Mouse (Mus musculus) lung, adult 10 weeks (tissue): Measurements from ENCODE around the gene Lingo4. TPM values are rescaled to one million over a fixed set of nuclear protein-coding genes. Genes with fewer than 3 reads are reported as not detected.

Experiments
- polyA plus RNA-seq: library from polyadenylated mRNA; stranded (reverse); fragments of 350-450 nt; fragmentation: Illumina TruSeq; extraction: RNeasy Lipid Tissue Mini Kit (QIAGEN cat#74804); gene quantifications from one replicate; pipeline ENCODE4 v1.2.3, GENCODE M21; 2014; ENCODE audit warnings: low read depth, low replicate concordance; ENCODE audit not compliant: insufficient read depth

The Lingo4 gene
- 0.06 TPM for polyA plus RNA-seq

GRCm38 (mm10) chr3:94398217-94398616 is at the start of gene Lingo4:
Gene Lingo4 (plus strand): TSS chr3:94398517.

GRCm38 (mm10) chr3:94362138-94362537 is 36.2 kb upstream of the Lingo4 start, which contains the start of gene C2cd4d:
Gene C2cd4d (plus strand): TSS chr3:94362438.

GRCm38 (mm10) chr3:94372641-94373040 is 25.7 kb upstream of the Lingo4 start, which contains the start of gene Rorc:
Gene Rorc (plus strand): TSS chr3:94372794.

GRCm38 (mm10) chr3:94413031-94413679 is 14.8 kb downstream of the Lingo4 start, which contains the start of gene Tdrkh:
Gene Tdrkh (plus strand): TSS chr3:94413273.

GRCm38 (mm10) chr3:94442951-94443596 is 44.8 kb downstream of the Lingo4 start, which contains the start of gene Mrpl9:
Gene Mrpl9 (plus strand): TSS chr3:94443318.

GRCm38 (mm10) chr3:94443597-94443964 is 45.3 kb downstream of the Lingo4 start, which contains the start of gene Oaz3:
Gene Oaz3 (minus strand): TSS chr3:94443915.

Other genes with a start within 250 kb of the Lingo4 start
- not detected for gene Gm10696, start 220.3 kb upstream of the Lingo4 start, polyA plus RNA-seq
- not detected for gene Gm5286, start 201.8 kb upstream of the Lingo4 start, polyA plus RNA-seq
- gene Gm4778, start 134.5 kb upstream of the Lingo4 start, polyA plus RNA-seq = not detected
- 7.1 TPM for gene Them4, start 88.4 kb upstream of the Lingo4 start, polyA plus RNA-seq
- gene Them5, start 56.4 kb upstream of the Lingo4 start, polyA plus RNA-seq = 0.32 TPM
- gene C2cd4d, start 36.1 kb upstream of the Lingo4 start, polyA plus RNA-seq = not detected
- 8.8 TPM for gene Rorc, start 25.7 kb upstream of the Lingo4 start, polyA plus RNA-seq
- gene Tdrkh, start 14.8 kb downstream of the Lingo4 start, polyA plus RNA-seq = 2.7 TPM
- 42.6 TPM for gene Mrpl9, start 44.8 kb downstream of the Lingo4 start, polyA plus RNA-seq
- gene Oaz3, start 45.4 kb downstream of the Lingo4 start, polyA plus RNA-seq = not detected
- gene Celf3, start 79.8 kb downstream of the Lingo4 start, polyA plus RNA-seq = 0.17 TPM
- gene Riiad1, start 81.8 kb downstream of the Lingo4 start, polyA plus RNA-seq = 31.7 TPM
- gene Snx27, start 184.2 kb downstream of the Lingo4 start, polyA plus RNA-seq = 10.9 TPM
- gene Gm10972, start 244.6 kb downstream of the Lingo4 start, polyA plus RNA-seq = not detected